Mouse (Mus musculus) heart, adult 2 months (tissue): ENCODE results near the gene Sdr9c7. TPM values are rescaled to one million over a fixed set of nuclear protein-coding genes. Genes with fewer than 3 reads are reported as not detected.

Experiments used
- DNase-seq, 2 experiments: peaks; one replicate each; pipeline ENCODE4 v3.0.0; 2021
- H3K27ac ChIP-seq: fragments of 200-600 bp; 2 replicates; pipeline ENCODE4 v1.8.1; 2022
- H3K27me3 ChIP-seq: fragments of 200-500 bp; 2 replicates; pipeline ENCODE4 v1.6.1; 2012; ENCODE audit warnings: mild to moderate bottlenecking, low read length, inconsistent platforms, mixed read lengths; ENCODE audit not compliant: control insufficient read depth, insufficient read depth
- H3K36me3 ChIP-seq: fragments of 200-500 bp; 2 replicates; pipeline ENCODE4 v1.6.1; 2012; ENCODE audit warnings: low read length, inconsistent platforms; ENCODE audit not compliant: control insufficient read depth, insufficient read depth
- H3K4me1 ChIP-seq: fragments of 200-500 bp; 2 replicates; pipeline ENCODE4 v1.6.1; 2011; ENCODE audit warnings: low read length; ENCODE audit not compliant: control insufficient read depth, insufficient read depth
- H3K4me3 ChIP-seq: fragments of 200-600 bp; 2 replicates; pipeline ENCODE4 v1.8.1; 2022
- H3K79me2 ChIP-seq: fragments of 200-500 bp; replicated peaks from 2 replicates; pipeline ENCODE4 v1.6.1; 2012; ENCODE audit warnings: mild to moderate bottlenecking, inconsistent platforms, low read length, moderate library complexity, mixed read lengths; ENCODE audit not compliant: control insufficient read depth, insufficient read depth
- H3K9ac ChIP-seq: fragments of 200-500 bp; 2 replicates; pipeline ENCODE4 v1.6.1; 2012; ENCODE audit warnings: low read depth, mild to moderate bottlenecking, control low read depth, inconsistent platforms, low read length, mixed read lengths
- CTCF ChIP-seq: fragments of 200-600 bp; IDR thresholded peaks from 2 replicates; pipeline ENCODE4 v1.8.1; 2022; ENCODE audit warnings: antibody characterized with exemption, mild to moderate bottlenecking, moderate library complexity
- EP300 ChIP-seq: fragments of 200-500 bp; IDR thresholded peaks from 2 replicates; pipeline ENCODE4 v1.6.1; 2011; ENCODE audit warnings: low read depth, low read length, control low read depth; ENCODE audit not compliant: insufficient read depth
- POLR2A ChIP-seq: fragments of 200-500 bp; IDR thresholded peaks from 2 replicates; pipeline ENCODE4 v1.6.1; 2011; ENCODE audit warnings: mild to moderate bottlenecking, low read depth, low read length, control low read depth; ENCODE audit not compliant: insufficient read depth
- WGBS: fragments of 180-500 bp; shearing (Covaris S2); methylation state at CpG from one replicate; pipeline ENCODE4 v1.1.7; 2018; 5-methylcytosine and 5-hydroxymethylcytosine counted together
- intact Hi-C: fragments of 180-260 bp; cut with DNase I; formaldehyde crosslinking; loops from one replicate; pipeline ENCODE4 v1.15.1; 2025
- polyA plus RNA-seq: library from polyadenylated mRNA; depleted of rRNA; stranded (reverse); fragments of >200 nt; gene quantifications from 2 replicates; pipeline ENCODE4 v1.2.3, GENCODE M21; 2012
- total RNA-seq, 2 experiments: library from RNA; stranded (reverse); gene quantifications; 2 replicates each; pipeline ENCODE4 v1.2.3; 2021

Sdr9c7 gene
- total and polyA plus RNA-seq, 3 experiments = not detected

- WGBS = 61% methylated on average over 3 of the region's 3 CpGs
- intact Hi-C loops = no loop called here
- H3K27me3 ChIP-seq = no peaks in the 10 kb centered on the region
- H3K9ac ChIP-seq = no peak overlapping the region
- H3K79me2 ChIP-seq = no peaks in the 10 kb centered on the region
- no peak for TF ChIP-seq POLR2A
- TF ChIP-seq EP300 = no peak
- no peak for TF ChIP-seq CTCF
- H3K4me1 ChIP-seq = no peaks in the 10 kb centered on the region
- no peak for DNase-seq
- H3K4me3 ChIP-seq = no peak overlapping the region
- no peak overlapping the region for H3K27ac ChIP-seq
- H3K36me3 ChIP-seq = no peaks in the 10 kb centered on the region
Measured at GRCm38 (mm10) chr10:127878262-127879057, 19.9 kb upstream of the Sdr9c7 start.

DNA sequence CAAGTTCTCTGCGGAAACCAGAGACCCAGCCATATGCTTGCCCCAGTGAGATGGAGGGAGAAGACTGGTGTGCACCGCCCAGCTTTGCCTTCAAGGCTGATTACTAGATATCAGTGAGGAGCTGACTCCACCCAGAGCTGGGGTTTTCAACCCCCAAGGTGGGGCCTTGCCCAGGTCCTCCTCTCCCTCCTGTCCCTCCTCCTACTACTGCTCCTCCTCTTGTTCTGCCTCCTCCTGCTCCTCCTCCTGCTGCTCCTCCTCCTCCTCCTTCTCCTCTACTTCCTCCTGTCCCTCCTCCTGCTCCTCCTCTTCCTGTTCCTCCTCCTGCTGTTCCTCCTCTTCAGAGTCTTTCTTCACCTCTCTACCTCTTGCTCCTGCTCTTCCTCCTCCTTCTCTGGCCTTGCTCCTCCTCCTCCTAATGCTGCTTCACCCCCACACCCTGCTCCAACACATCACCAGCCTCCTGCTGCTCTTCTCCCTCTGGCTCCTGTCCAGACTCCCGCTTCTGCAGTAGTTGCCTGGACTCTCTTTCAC is 19.1 kb upstream of the Sdr9c7 start:
- Histone ChIP-seq H3K9ac (no peak overlapping the region), H3K79me2 (no peaks in the 10 kb centered on the region), H3K27me3 (no peaks in the 10 kb centered on the region), H3K36me3 (no peaks in the 10 kb centered on the region), H3K4me3 (no peak overlapping the region), H3K27ac (no peak overlapping the region), H3K4me1 (no peaks in the 10 kb centered on the region)
- WGBS = 72% methylated on average over 3 of the region's 3 CpGs
- no peak for DNase-seq
- TF ChIP-seq EP300 (no peak), POLR2A (no peak), CTCF (no peak)
- intact Hi-C loops = no loop called here

DNA sequence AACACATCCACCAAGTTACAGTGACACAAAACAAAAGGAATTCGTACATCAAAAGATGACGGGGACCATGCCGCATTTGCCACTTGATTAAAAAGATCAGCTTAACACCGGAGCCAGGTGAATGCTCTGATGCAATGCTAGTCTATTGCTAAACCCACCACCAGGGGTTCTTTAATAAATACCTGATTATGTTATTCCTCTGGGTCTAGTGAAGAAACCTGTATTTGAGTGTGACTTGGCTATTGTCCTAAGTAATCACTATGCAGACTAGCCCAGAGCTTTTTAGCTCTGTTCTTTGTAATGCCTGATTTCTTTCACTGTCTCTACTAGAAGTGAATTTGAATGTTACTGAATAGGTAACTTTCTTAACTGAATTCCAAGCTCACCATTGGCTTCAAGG is 17.3 kb upstream of the Sdr9c7 start:
- H3K27me3 ChIP-seq = no peaks in the 10 kb centered on the region
- no peaks in the 10 kb centered on the region for H3K79me2 ChIP-seq
- no peak overlapping the region for H3K27ac ChIP-seq
- no peaks in the 10 kb centered on the region for H3K36me3 ChIP-seq
- no peak for TF ChIP-seq POLR2A
- no peak for TF ChIP-seq CTCF
- TF ChIP-seq EP300 = no peak
- H3K4me1 ChIP-seq = no peaks in the 10 kb centered on the region
- no peak for DNase-seq
- WGBS = 88% methylated on average over 4 of the region's 4 CpGs
- intact Hi-C loops = no loop called here
- no peak overlapping the region for H3K9ac ChIP-seq
- no peak overlapping the region for H3K4me3 ChIP-seq

DNA sequence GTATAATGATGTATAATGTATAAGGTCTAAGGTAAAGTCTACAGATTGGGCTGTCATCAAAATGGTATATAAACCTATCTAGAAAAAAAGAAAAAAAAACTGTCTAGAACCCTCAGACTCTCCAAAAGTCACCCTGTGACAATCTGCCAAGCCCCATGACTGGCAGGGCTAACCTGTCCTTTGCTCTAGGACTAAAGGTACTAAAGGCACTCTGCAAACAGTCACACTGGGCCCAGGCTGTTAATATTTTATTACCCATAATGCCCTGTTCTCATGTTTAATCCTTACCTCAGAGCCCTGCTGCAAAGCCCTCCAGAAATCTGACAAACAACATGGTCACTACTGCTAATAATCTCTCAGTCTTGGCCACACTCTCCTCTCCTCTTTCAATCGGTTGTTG is 11.8 kb upstream of the Sdr9c7 start:
- DNase-seq = no peak
- Histone ChIP-seq H3K79me2 (no peaks in the 10 kb centered on the region), H3K27ac (no peak overlapping the region), H3K27me3 (no peaks in the 10 kb centered on the region), H3K36me3 (no peaks in the 10 kb centered on the region), H3K4me3 (no peak overlapping the region), H3K4me1 (no peaks in the 10 kb centered on the region), H3K9ac (no peak overlapping the region)
- intact Hi-C loops = no loop called here
- WGBS = 59% methylated on average over 1 of the region's 1 CpGs
- TF ChIP-seq POLR2A = no peak
- TF ChIP-seq EP300 = no peak
- TF ChIP-seq CTCF = no peak

- Histone ChIP-seq H3K4me3 (no peak overlapping the region), H3K79me2 (no peaks in the 10 kb centered on the region), H3K27me3 (no peaks in the 10 kb centered on the region), H3K4me1 (no peaks in the 10 kb centered on the region), H3K27ac (no peak overlapping the region), H3K9ac (no peak overlapping the region), H3K36me3 (no peaks in the 10 kb centered on the region)
- DNase-seq = no peak
- no peak for TF ChIP-seq EP300
- TF ChIP-seq CTCF = no peak
- TF ChIP-seq POLR2A = no peak
- 81% methylated on average over 4 of the region's 4 CpGs for whole genome bisulfite sequencing
- intact Hi-C loops = no loop called here
Measured at GRCm38 (mm10) chr10:127886971-127887370, 11.3 kb upstream of the Sdr9c7 start.

GRCm38 (mm10) chr10:127888605-127889004 is 9.7 kb upstream of the Sdr9c7 start, which contains the start of gene Rdh7:
Gene Rdh7 (minus strand): TSS chr10:127888817.
- Histone ChIP-seq H3K27ac (no peak within 1 kb of the TSS), H3K27me3 (no peaks in the 10 kb centered on the region), H3K79me2 (no peaks in the 10 kb centered on the region), H3K9ac (no peak within 1 kb of the TSS), H3K4me3 (no peak within 1 kb of the TSS), H3K36me3 (no peaks in the 10 kb centered on the region), H3K4me1 (no peaks in the 10 kb centered on the region)
- intact Hi-C loops = no loop called here
- TF ChIP-seq CTCF (no peak), POLR2A (no peak), EP300 (no peak)
- DNase-seq = no peak
